Mouse (Mus musculus) heart, postnatal 4 days (tissue): ENCODE results near the gene Plpp1. TPM values are rescaled to one million over a fixed set of nuclear protein-coding genes. Genes with fewer than 3 reads are reported as not detected.

Source experiments
- DNase-seq: peaks from one replicate; pipeline ENCODE4 v3.0.0; 2021
- total RNA-seq, 2 experiments: library from RNA; stranded (reverse); gene quantifications; 2 replicates each; pipeline ENCODE4 v1.2.3; 2021

Plpp1 gene
- total RNA-seq, 2 experiments from 2014 or later: 72.2 to 78.2 TPM

- DNase-seq: peak; percentile 77
Observed at GRCm38 (mm10) chr13:112861825-112862306, 61.3 kb downstream of the Plpp1 start.

- DNase-seq: no peak
Observed at GRCm38 (mm10) chr13:112862342-112862741, 61.8 kb downstream of the Plpp1 start.

- DNase-seq: no peak
Observed at GRCm38 (mm10) chr13:112862978-112863677, 62.5 kb downstream of the Plpp1 start.

GRCm38 (mm10) chr13:112866782-112867181 is 66.2 kb downstream of the Plpp1 start:
- no peak for DNase-seq

- DNase-seq: no peak
Observed at GRCm38 (mm10) chr13:112867381-112867780, 66.8 kb downstream of the Plpp1 start.

- DNase-seq: no peak
Observed at GRCm38 (mm10) chr13:112870039-112870690, 69.6 kb downstream of the Plpp1 start.

- DNase-seq: no peak
Observed at GRCm38 (mm10) chr13:112871500-112872266, 71.1 kb downstream of the Plpp1 start.

GRCm38 (mm10) chr13:112887234-112887633 is 86.6 kb downstream of the Plpp1 start:
- no peak for DNase-seq

GRCm38 (mm10) chr13:112902176-112902575 is 101.6 kb downstream of the Plpp1 start:
- no peak for DNase-seq

- peak; percentile 57 for DNase-seq
Observed at GRCm38 (mm10) chr13:112909663-112910062, 109.1 kb downstream of the Plpp1 start.

GRCm38 (mm10) chr13:112910434-112910833 is 109.8 kb downstream of the Plpp1 start:
- no peak for DNase-seq

Other genes with a start within 250 kb of the Plpp1 start
- gene Il31ra, start 206.4 kb upstream of the Plpp1 start, total RNA-seq: not detected
- gene Ddx4, start 148.3 kb upstream of the Plpp1 start, total RNA-seq: under 1 TPM; 0.29 to 0.33 TPM
- 10 to 100 TPM; 11.0 to 11.1 TPM for gene Slc38a9, start 140.0 kb upstream of the Plpp1 start, total RNA-seq
- 10 to 100 TPM; 29.5 to 33.1 TPM for gene Mtrex, start 126.6 kb downstream of the Plpp1 start, total RNA-seq
- 10 to 100 TPM; 15.0 to 16.4 TPM for gene Dhx29, start 126.7 kb downstream of the Plpp1 start, total RNA-seq
- gene Ccno, start 187.0 kb downstream of the Plpp1 start, total RNA-seq: under 1 TPM in 1 of 2 experiments, not detected in 1; 0.16 TPM
- not detected for gene Mcidas, start 193.1 kb downstream of the Plpp1 start, total RNA-seq
- not detected for gene Cdc20b, start 234.3 kb downstream of the Plpp1 start, total RNA-seq
- gene Gpx8, start 245.6 kb downstream of the Plpp1 start, total RNA-seq: 10 to 100 TPM; 59.5 to 61.2 TPM